Mouse (Mus musculus): Measurements from ENCODE around the gene Usp12.

- no peak for TF ChIP-seq TAL1 (conservative IDR thresholded peaks at IDR 0.05; ENCODE audit: low read depth, low read length)
- TF ChIP-seq CTCF (IDR thresholded peaks at IDR 0.05; ENCODE audit: low read depth, low read length), result no peak
- TF ChIP-seq GATA1 (IDR thresholded peaks at IDR 0.05; ENCODE audit: borderline replicate concordance, low read length), result no peak
- no peak for TF ChIP-seq GATA2 (IDR thresholded peaks at IDR 0.05; ENCODE audit: borderline replicate concordance, low read depth, low read length)
Measured at GRCm38 (mm10) chr5:146823005-146823404, 28.2 kb upstream of the Usp12 start.

Measured in G1E (cell line).